Mouse (Mus musculus) layer of hippocampus, adult 9-10 months (tissue): ENCODE results near the gene Mrvi1.
"Not testable (repeated sequence)": the region's sequence is repeated elsewhere in the genome, so short reads cannot be mapped to it uniquely, and the experiment has no call there.

ENCODE experiments used
- DNase-seq: peaks from one replicate; pipeline ENCODE4 v3.0.0; 2022; ENCODE audit warnings: low spot score

Mrvi1 gene

DNA sequence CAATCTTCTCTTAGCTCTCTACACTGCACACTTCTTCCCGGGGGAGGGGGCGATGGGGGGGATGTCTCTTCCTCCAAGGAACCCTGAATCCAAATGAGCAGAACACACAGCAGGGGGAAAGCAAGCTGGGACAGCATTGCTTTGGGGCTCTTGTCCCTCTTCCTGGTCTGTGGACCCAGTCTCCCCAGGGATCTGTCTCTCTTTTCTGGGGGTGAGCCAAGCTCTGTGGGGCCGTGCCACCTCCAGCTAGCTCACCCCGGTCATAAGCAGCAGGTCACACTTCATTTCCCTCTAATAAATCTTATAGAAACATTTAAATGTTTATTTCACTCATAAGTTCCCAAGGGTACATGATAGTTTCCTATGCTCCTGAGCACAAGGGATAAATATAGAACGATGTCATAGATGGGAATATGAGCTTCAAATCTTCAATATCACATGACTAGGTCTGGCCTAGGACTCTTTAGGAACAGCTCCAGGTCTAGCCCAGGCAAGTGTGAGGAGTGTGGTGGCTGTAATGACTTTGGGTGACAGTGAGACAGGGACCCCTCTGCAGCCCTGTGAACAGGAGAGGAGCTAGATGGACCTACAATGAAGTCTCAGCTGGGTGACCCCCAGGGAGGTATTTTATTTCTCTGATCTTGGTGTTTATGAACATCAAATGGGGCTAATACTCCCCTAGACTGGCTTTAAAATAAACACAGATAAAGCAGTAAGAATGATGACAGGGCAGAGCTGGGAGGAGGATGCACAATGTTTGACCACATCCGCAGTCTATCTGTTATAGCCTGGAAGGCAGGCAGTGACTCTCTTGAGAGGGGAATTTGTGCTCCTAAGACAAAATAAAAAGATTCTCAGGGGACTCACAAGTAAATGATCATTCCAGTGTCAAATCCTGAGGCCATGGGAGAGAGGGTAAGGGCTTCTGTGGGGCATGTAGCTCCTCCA lies 46.2 kb downstream of the Mrvi1 start:
- DNase-seq = no peak

DNA sequence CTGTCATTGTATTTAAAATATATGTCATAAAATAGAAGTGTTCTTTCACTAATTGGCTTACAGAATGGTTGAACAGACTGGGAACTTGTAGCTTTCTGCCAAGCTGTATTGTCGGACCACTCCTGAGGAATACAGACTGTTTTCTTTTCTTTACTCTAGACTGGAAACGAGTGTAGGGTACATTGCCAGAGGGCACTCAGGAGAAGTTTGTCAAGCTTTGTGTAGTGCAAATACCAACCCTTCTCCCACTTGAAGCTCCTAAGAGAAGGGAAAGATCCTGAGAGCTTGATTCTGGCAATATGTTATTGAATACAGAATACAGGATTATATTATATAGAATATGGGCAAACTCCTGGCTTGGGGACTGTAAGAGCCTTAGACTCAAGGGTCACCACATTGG lies 48.3 kb downstream of the Mrvi1 start:
- DNase-seq = no peak

DNA sequence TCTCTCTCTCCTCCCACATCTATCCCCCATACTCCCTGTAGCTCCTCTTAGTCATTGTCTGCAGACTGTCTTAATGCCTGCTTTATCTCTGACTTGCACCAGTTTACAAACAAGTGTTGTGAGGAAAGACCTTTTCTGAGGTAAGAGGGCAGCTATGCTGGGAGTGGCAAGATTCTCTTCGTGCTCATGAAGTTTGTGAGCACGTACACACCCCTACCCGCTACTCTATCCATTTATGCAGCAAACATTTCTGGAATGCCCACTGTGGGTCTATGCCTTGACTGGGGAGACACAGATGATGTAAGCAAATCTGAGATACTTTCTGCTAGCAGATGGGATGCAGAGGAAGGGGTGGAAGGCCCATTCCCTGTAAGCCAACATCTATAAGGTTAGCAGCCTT lies 48.9 kb downstream of the Mrvi1 start:
- DNase-seq = no peak

DNA sequence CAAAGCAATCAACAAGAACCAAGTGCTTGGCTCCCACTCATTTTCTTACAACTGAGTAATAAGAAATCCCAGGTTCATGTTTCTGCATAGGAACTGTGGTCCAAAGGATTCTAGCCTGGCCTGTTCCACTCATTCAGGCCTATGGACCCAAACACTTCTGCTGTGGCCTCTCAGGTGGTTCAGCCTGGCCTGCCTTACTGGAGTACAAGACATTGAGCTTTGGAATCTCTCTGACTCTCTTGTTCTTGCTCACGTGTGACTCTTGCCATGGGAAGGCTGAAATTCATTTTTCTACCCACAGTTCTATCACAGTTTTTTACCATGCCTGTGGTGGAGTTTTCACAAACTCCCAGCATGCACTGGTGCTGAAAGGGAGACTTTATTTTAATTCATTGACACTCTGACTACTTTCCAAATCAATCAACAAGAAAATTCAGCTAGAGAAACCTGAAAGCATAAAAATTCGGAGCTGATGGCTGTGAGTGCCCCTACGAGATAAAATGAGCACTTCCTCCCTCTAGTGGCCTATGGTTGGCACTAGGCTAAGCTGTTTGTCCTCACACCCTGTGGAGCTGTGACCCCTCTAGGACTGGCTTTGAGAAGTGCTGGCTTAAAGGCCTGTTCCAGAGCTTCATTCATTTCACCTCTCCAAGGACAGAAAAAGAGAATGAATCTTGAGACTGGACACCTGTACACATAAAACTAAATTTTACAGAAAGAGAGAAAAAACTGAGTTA lies 52.0 kb downstream of the Mrvi1 start:
- DNase-seq = peak; percentile 51

GRCm38 (mm10) chr7:110926562-110926961 lies 55.7 kb downstream of the Mrvi1 start:
- DNase-seq = no peak

DNA sequence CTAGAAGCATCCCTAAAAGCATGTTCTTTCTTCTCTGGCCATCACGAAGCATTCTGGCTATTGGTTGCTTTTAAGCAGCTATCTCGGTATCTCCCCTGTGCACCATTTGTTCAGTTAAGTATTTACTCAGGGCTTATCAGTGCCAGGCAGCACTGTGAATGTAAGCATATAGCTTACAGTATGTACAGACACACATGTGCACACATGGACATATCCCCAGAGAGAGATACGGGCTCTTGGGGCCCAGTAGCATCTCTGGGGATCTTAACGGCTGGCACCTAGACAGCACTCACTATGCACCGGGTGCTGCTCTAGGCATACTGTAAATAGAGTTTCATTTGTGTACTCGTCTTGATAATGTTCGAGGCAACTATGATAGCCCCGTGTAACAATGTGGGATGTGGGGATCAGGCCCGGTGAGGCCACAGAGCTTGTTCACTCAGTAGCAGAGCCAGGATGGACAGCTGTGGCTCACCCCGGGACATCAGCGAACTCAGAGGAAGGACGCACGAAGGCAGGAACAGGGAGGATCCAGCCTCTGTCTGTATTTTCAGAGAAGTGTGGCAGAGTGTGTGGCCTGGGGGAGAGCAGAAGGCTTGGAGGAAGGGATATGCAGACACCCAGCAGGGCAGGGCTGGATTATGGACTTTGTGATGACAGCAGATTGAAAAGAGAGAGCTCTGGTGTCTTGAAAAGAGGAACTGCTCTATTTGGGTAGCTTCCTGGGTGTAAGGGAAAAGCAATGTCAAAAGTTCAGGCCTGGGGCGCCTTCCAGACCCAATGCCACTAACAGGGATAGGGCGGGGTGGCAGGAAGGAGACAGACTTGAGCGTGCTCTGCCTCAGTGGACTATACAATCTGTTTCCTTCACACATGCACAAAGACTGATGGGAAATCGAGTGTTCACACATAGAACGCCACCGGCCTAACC lies 61.7 kb downstream of the Mrvi1 start:
- no peak for DNase-seq

GRCm38 (mm10) chr7:110919721-110920120 lies 62.5 kb downstream of the Mrvi1 start:
- no peak for DNase-seq

DNA sequence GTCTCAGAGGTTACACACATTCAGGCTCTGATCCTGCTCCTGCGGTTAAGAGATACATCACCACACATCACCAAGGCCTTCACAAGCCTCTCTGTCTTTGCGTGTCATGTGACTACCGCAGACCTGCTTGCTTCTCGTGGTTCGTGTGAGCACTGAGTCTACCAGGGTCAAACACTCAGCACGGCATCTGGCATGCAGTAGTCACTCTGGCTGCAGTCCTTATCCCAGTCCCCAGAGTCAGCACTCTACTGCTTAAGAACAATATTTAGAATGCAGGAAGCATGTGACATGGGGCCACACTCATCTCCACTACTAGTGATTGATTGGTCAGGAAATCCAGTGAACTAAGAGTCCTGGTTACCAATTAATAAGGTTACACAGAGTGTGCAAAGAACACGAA lies 66.3 kb downstream of the Mrvi1 start:
- no peak for DNase-seq

- no peak for DNase-seq
Measured at GRCm38 (mm10) chr7:110914531-110914930, 67.7 kb downstream of the Mrvi1 start.

GRCm38 (mm10) chr7:110913754-110914153 lies 68.5 kb downstream of the Mrvi1 start:
- no peak for DNase-seq

DNA sequence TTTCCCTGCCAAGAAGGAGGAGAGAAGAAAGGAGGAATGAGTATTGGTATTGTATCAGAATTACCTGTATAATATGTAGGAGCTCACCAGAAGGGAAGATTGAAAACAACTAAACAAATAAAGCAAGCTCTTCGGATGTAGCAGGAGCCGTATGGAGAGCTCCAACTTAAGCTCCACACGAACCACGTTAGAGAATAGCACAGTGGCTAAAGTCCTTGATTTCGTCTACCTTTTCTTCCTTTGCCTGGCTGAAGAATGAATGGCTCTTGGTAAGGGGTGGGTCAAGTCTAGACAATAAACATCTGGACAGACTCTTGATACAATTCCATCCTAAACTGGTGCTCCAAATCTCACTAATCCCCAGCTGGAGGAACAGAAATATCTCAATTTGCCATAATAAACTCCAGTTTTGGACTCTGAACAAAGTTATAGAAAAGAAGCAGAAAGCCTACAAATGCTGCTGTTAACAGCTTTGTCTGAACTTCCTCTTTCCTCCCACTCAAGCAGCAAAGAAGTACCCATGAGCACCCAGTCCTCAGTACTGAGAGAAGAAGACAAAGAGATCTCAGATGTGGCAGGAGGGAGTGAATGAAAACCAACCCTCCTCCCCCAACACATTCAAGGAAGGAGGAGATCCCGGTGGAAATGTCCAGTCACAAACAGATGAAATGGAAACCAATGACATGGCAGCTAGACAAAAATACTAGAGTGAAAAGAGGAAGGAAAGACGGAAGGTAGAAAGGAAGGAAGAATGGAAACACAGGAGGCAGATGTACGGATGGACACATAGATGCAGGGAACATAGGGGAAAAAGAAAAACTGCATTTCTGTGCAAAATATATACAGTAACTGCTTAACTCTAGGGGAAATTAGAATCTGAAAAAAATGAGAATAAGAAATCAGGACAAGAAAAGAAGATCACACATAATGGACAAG lies 73.8 kb downstream of the Mrvi1 start:
- DNase-seq = no peak

DNA sequence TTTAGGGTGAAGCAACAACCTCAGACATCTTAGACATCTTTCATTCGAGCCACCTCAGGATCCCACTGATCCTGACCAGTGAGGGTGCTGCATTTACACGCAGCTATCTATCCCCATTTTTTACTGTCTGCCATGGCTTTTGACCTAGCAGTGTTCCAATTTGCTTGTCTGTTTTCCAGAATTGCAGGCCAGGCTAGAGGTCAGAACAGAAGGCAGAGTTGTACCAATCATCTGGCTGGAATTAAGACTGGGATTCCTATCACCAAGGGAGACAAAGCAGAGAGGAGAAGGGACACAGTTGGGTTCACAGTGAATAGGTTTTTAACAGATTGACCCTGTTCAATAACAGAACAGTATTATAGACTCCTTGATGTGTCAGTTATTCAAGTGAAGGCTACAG lies 75.7 kb downstream of the Mrvi1 start:
- no peak for DNase-seq

- no peak for DNase-seq
Measured at GRCm38 (mm10) chr7:110903226-110903625, 79.0 kb downstream of the Mrvi1 start.

DNA sequence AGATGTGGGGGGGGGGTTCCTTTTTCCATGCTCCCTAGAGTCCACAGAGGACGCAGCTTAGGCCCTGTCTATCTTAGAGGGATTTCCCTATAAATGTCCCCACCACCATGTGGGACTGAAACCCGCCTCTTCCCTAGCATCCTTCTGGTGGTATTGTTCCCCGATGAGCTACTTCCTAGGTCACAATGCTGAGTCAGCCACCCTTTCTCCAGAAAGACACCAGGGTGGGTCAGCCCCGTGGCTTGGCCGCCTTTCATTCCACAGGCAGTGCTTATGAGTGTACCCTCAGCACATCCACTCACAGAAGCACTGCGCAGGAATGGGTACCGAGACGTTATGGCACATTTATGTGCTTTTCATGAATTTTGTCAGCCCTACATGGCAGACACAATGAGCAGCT lies 85.1 kb downstream of the Mrvi1 start:
- DNase-seq = no peak

- no peak for DNase-seq
Measured at GRCm38 (mm10) chr7:110896453-110896852, 85.8 kb downstream of the Mrvi1 start.

GRCm38 (mm10) chr7:110895772-110896171 lies 86.5 kb downstream of the Mrvi1 start:
- not testable (repeated sequence) for DNase-seq

DNA sequence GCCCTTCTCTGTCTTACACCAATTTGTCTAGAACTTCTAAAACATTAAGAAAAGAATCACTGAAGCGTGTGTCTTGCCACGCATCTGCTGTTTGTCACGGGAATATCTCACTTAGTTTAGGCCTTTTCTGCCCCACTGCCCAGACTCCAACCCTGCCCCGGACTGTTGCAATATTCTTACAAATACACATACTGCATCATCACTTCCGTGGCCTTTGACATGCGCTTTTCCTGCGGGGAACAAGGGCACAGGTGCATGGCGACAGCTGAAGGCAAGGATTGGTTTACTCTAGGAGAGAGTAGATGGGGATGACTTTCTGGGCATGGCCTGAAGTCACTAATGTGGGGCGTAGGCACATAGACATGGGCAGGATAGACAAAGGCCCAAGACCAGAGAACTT lies 87.6 kb downstream of the Mrvi1 start:
- DNase-seq = no peak

- no peak for DNase-seq
Measured at GRCm38 (mm10) chr7:110893943-110894610, 88.2 kb downstream of the Mrvi1 start.

GRCm38 (mm10) chr7:110891501-110891986 lies 90.7 kb downstream of the Mrvi1 start:
- DNase-seq = peak; percentile 13

DNA sequence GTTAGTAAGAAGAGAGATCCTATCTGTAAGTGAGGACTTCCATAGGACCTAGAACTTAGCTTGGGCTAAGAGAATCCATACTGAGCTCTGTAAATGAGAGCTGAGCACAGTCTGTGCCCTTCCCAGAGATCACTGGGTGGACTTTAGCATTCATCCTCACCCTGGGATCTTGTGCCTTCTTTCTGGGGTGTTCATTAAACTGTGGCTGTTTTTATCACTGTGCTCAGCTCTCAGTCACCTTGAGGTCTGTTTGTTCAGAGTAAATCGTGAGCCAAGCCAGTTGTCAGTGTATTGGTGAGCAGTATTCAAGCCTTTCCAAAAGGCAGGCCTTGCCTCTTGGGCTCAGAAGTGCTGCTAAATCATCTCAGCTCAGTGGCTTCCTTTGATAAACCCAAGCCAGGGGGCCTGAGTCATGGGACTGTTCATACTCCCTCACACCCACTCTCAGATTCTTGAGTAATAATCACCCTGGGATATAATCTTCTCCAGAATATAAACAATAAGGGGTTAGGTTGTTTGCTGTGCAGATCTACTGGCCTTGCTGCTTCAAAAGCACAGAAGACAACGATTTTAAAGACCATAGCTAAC lies 100.4 kb downstream of the Mrvi1 start:
- no peak for DNase-seq
